Mouse (Mus musculus): Measurements from ENCODE around the gene Iqch. TPM values are rescaled to one million over a fixed set of nuclear protein-coding genes. Genes with fewer than 3 reads are reported as not detected.

Iqch gene
- not detected in 2 replicates for total RNA-seq (2017)

DNA sequence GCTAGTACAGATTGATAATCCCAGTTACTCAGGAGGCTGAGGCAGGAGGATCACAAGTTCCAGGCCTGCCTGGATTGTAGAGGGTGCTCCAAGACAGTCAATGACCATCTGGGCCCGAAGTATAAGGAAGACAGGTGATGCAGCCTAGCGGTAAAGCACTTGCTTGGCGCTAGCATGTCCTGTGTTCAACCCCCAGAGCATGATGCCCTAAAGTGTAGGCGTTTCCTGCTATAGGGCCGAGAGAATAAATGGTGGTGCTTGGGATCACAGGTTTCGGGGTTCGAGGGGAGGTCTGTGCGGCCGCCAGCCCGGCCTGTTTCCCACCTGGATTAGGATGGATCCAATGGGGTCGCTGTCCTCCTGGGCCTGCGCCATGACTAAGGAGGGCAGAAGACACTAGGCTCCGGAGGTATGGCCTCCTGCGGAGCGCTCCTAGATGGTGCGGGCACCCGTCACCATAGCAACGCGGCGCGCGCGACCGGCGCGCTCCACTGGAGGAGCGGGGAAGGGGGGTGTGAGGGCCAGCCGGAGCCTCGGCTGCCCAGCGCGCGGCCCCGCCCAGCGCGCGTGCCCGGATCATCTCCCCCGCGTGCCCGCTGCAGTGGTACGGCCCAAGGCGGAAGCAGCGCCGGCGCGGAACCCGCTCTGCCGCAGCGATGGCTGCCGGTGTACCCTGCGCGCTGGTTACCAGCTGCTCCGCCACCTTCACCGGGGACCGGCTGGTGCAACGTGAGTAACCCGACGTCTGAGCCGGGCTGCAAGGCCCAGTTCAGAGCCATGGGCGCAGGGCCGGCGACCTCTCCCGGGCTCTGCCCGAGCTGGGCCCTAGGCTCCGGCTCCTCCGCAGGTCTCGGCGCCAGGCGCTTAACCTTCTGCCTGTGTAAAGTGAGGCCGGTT is at the start of gene Iqch, which contains the start of gene Aagab:
Gene Iqch, minus strand, starts transcription at position 451 of the 897 bp plus-strand sequence.
Gene Aagab, plus strand, starts transcription at position 618 of the 897 bp plus-strand sequence.
- ATAC-seq (ENCODE audit: extremely low read depth, insufficient number of reproducible peaks, low FRiP score, poor library complexity, severe bottlenecking): peak; percentile 92

DNA sequence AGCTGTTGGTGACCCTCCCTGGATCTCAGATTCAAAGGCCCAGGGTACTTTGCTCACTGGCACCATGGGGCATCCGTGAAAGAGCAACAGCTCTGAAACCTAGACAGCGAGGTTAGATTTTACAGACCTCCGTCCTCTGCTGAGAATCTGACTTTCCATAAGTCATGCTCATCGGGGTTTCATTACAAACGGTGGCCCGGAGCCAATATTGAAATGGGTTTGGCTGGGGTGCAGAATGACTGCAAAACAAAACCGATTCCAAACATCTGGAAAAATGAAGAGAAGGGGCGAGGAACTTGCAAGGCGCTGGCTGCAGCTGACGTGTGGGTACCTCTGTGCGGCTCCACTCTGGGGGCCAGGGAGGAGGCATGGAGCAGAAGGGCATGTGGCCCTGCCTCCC is 49.3 kb upstream of the Iqch start:
- no peak for ATAC-seq (ENCODE audit: extremely low read depth, insufficient number of reproducible peaks, low FRiP score, poor library complexity, severe bottlenecking)

DNA sequence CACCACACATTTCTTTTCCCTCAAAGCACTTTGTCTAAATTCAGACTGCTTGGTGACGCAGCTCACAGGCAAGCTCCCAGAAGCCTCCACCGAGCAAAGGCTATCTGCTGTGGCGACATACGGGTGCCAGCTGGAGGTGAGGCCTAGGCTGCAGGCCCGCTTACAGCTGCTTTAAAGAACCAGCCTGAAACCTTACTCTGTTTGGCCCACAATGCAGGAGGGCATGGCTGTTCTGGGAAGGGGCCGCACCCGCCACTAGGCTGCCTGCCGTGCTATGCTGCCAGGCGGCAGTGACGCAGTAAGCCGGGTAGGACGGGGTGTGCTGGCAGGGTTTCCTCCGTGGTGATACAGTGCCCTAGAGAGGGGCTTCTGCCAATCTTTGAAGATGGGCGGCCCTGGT is 48.6 kb upstream of the Iqch start:
- no peak for ATAC-seq (ENCODE audit: extremely low read depth, insufficient number of reproducible peaks, low FRiP score, poor library complexity, severe bottlenecking)

- no peak for ATAC-seq (ENCODE audit: extremely low read depth, insufficient number of reproducible peaks, low FRiP score, poor library complexity, severe bottlenecking)
These were observed 47.7 kb upstream of the Iqch start for GRCm38 (mm10) chr9:63649841-63650545.

GRCm38 (mm10) chr9:63648520-63648918 is 46.2 kb upstream of the Iqch start:
- no peak for ATAC-seq (ENCODE audit: extremely low read depth, insufficient number of reproducible peaks, low FRiP score, poor library complexity, severe bottlenecking)

DNA sequence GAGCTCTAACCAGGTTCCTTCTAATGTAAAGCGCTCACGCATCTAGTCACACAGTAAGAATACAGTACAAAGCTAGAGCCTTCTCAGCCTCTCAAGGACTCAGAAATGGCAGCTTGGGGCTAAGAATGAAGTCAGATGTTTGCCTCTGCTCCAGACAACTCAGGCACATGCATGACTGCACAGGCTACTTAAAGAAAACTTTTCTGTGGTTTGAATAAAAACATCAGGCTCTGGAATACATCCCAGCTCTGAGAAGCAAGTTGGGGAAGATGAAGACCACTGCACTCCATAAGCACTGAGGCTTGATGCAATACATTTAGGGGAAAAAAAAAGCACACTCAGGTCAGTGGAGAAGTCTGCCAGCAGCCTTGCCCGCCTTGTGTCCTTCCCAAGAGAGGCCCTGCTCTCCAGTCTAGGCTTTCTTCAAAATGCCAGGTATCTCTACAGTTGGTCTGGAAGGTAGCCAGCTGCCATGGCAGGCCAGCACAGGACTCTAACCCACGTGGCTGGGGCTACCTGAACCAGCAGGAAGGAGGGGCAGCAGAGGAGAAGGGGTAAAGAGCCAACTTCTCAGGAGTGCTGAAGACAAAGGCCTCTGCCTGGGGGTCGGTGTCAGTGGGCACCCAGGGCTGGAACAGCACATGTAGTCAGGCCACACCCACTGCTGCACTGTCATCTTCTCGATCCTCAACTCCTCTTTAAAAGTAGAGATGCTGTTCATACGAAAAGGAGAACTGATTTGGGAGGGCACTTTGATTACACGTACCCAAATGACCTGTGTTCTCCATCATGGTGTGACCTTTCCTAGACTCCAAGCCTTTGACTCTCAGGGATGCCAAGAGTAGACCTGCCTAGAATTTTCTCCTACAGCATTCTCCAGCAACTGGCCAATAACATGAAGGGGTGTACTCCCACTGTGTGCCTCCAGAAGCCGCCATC is 45.6 kb upstream of the Iqch start:
- ATAC-seq (ENCODE audit: extremely low read depth, insufficient number of reproducible peaks, low FRiP score, poor library complexity, severe bottlenecking): no peak

DNA sequence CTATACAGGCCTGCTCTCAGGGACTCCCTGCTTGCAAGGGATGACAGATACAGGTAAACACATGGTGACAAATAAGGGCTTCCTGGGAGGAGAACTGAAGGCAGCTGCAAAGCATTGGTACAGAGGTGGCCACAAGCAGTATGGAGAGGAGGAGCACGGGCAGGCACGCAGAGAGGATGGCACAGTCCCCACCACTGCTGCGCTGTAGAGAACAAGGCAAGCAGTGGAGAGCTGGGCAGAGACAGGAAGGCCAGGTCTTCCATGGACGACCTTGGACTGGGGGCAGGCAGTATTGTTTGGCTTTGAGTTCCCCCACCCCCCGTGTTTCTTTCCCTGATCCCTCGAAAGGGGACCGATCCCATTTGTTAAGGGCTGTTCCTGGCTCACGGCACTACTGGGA is 42.8 kb upstream of the Iqch start:
- no peak for ATAC-seq (ENCODE audit: extremely low read depth, insufficient number of reproducible peaks, low FRiP score, poor library complexity, severe bottlenecking)

DNA sequence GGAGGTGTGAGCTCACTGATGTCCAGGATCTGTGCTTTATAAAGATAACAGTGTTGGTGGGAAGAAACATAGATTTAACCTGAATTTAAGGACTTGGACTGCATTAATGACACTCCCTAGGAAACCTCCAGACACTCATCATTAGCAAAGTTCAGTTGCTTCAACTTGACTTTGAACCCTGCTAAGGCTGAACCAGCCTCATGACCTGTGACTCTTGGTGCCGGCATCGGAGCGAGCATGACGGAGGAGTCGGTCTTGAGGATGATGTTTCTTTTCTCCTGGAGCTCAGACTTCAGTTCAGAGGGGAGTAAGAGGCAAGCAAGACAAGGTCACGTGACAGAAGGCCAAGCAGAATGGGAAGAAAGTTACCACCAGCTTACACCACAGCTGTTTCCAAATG is 41.7 kb upstream of the Iqch start:
- no peak for ATAC-seq (ENCODE audit: extremely low read depth, insufficient number of reproducible peaks, low FRiP score, poor library complexity, severe bottlenecking)

DNA sequence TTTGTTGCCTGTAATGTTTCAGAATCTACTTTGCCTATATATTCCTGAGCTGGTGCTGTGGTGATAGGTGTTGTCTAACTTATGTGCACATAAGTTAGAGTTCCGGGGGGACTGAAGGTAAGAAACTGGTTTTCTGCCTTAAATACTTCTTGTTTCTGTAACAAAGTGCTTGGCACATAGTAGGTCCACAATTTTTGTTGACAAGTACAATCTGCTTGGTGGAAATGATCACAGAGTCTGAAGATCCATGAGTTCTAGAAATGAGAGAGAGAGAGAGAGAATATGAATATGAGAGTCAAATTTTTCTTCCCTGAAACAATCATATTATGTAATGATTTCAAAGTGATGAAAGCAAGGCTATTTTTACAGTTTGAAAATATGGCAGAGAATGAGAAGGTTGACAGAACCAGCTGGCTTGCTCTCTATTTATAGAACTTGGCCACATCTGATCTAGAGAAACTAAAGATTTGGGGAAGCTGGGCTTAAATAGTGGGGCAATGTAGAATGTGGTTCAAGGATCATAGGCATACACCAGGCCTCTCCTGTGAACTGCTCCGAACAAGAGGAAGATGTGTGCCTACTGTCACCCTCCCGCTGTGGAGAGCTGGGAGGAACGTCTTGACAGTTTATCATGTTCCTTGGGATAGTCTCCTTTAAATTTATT is 39.8 kb upstream of the Iqch start:
- ATAC-seq (ENCODE audit: extremely low read depth, insufficient number of reproducible peaks, low FRiP score, poor library complexity, severe bottlenecking): no peak

DNA sequence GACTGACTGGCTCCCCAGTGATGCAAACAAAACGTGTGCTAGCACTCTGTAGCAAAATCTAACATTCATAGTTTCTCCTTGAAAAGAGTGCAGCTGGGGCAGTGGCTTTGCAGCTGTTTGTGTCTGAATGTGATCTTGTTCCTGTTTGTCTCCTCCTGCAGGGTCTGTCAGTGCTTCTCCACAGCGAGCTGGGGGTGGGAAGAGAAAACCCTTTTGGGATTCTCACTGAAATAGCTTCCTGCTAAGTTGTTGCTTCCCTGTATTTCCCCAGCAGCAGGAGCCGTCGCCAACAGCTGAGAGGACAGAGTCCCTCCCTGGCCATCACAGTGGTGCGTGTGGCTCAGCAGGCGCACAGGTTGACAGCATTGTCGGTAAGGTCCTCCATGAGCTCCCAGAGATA is 33.8 kb upstream of the Iqch start:
- ATAC-seq (ENCODE audit: extremely low read depth, insufficient number of reproducible peaks, low FRiP score, poor library complexity, severe bottlenecking): no peak

DNA sequence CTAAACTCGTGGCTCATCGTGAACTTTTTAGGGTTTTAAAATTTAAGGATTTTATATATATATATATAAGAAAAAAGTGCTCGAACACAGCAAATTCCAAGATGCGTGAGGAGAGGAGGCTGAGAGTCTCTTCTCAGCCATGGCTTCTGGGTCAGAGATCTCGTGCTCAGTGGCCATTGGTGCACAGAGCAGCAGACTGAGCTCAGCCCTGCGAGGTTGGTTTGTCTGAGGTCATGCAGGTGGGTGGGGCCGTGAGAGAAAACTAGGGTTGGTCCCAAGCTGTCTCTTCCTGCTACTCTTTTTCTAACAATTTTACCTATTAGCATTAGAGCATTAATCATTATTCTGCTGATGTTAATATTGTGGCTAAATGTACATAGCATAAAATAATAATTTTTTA is 31.0 kb upstream of the Iqch start:
- ATAC-seq (ENCODE audit: extremely low read depth, insufficient number of reproducible peaks, low FRiP score, poor library complexity, severe bottlenecking): no peak

- no peak for ATAC-seq (ENCODE audit: extremely low read depth, insufficient number of reproducible peaks, low FRiP score, poor library complexity, severe bottlenecking)
These were observed 30.6 kb upstream of the Iqch start for GRCm38 (mm10) chr9:63632924-63633323.

- ATAC-seq (ENCODE audit: extremely low read depth, insufficient number of reproducible peaks, low FRiP score, poor library complexity, severe bottlenecking): no peak
These were observed 29.8 kb upstream of the Iqch start for GRCm38 (mm10) chr9:63632045-63632444.

GRCm38 (mm10) chr9:63625090-63625756 is 22.9 kb upstream of the Iqch start:
- no peak for ATAC-seq (ENCODE audit: extremely low read depth, insufficient number of reproducible peaks, low FRiP score, poor library complexity, severe bottlenecking)

DNA sequence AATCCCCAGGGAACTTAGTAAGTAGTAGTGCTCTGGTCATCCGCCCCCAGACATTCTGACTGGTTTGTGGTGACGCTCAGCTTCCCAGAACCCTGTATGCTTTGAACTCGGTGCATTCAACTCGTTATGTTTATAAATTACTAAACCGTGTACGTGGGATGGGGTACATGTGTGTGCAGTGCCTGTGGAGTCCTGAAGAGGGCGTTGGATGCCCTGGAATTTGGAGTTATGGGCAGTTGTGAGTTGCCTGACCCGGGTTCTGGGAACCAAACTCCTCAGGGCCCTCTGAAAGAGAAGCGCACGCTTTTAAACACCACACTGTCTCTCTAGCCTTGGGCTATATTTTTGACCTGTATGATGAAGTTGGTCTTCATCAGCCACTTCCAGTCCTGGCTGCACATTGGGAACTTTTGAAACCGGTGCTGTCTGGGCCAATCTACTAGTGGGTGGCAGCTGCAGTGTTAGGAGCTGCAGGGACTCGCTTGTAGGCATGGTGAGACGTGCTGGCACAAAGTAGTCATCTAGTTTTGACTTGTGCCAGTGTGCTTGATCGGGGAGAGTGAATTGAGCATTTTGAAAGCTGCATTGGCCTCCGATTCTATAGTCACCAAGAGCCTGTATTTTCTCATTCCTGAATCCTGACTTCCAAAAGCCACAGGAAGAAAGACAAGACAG is 21.7 kb upstream of the Iqch start:
- no peak for ATAC-seq (ENCODE audit: extremely low read depth, insufficient number of reproducible peaks, low FRiP score, poor library complexity, severe bottlenecking)

DNA sequence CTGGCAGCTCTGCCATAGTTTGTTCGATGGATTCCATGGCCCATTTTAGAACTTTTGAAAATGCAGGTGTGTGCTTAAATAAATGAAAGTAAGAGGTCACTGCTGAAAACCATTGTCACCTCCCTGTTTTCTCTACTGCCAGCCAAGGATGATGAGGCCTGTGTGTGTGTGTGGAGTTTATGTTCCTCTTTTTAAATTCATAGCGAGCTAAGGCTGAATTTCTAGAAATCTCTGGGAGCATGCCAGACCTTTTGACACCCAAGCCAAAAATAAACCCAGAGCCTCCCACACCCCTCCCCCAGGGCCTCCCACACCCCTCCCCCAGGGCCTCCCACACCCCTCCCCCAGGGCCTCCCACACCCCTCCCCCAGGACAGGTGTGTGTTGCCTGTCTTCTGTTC is 15.7 kb upstream of the Iqch start:
- no peak for ATAC-seq (ENCODE audit: extremely low read depth, insufficient number of reproducible peaks, low FRiP score, poor library complexity, severe bottlenecking)
